Mouse (Mus musculus) retina, adult 2 months (tissue): Measurements from ENCODE around the gene Tubg2.

Experiments
- DNase-seq: peaks from one replicate; pipeline ENCODE4 v3.0.0-alpha.2; 2012; ENCODE audit warnings: low read depth, low spot score

The Tubg2 gene

DNA sequence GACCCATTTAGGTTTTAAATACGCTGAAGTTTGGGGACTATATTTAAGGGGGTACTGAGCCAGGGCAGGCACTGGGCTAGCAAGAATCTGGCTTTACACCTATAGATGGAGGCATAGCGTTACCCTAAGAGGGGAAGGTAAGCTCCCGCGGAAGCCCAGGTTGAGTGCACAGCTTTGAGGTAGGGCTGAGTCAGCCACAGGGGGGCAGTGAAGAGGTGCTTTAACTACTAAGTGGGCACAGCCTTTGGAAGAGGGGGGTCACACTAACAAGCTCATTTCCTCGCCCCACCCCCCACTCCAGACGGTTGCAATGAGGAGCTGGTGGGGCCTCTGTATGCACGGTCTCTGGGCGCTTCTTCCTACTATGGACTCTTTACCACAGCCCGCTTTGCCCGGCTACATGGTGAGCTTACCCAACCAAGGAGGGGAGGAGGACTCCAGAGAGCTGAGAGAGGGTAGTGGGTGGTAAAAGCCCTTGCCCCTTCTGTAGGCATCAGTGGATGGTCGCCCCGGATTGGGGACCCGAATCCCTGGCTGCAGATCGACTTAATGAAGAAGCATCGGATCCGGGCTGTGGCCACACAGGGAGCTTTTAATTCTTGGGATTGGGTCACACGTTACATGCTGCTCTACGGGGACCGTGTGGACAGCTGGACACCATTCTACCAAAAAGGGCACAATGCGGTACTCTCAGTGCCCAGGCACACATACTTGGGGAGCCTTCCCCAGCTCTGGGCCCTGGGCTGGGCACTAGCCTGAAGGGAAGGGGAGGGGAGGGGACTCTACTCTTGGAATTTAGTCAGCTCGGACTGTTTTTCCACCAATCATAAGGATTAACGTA is 21.4 kb downstream of the Tubg2 start:
- DNase-seq, result no peak

- no peak for DNase-seq
Measured at GRCm38 (mm10) chr11:101178061-101179058, 22.7 kb downstream of the Tubg2 start.

- no peak for DNase-seq
Measured at GRCm38 (mm10) chr11:101179306-101179705, 23.6 kb downstream of the Tubg2 start.

DNA sequence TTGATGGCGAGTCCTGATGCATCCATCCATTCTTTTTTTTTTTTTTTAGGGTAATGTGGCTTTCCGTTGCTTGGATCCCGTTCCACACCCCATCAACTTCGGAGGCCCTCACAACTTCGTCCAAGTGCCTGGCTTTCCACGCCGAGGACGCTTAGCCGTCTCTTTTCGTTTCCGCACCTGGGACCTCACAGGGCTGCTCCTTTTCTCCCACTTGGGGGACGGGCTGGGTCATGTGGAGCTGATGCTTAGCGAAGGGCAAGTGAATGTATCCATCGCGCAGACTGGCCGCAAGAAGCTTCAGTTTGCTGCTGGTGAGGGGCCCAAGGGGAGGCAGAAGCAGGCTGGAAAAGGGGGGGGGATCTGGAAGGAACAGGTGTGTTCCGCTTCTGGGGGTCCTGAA is 24.6 kb downstream of the Tubg2 start:
- DNase-seq, result no peak

DNA sequence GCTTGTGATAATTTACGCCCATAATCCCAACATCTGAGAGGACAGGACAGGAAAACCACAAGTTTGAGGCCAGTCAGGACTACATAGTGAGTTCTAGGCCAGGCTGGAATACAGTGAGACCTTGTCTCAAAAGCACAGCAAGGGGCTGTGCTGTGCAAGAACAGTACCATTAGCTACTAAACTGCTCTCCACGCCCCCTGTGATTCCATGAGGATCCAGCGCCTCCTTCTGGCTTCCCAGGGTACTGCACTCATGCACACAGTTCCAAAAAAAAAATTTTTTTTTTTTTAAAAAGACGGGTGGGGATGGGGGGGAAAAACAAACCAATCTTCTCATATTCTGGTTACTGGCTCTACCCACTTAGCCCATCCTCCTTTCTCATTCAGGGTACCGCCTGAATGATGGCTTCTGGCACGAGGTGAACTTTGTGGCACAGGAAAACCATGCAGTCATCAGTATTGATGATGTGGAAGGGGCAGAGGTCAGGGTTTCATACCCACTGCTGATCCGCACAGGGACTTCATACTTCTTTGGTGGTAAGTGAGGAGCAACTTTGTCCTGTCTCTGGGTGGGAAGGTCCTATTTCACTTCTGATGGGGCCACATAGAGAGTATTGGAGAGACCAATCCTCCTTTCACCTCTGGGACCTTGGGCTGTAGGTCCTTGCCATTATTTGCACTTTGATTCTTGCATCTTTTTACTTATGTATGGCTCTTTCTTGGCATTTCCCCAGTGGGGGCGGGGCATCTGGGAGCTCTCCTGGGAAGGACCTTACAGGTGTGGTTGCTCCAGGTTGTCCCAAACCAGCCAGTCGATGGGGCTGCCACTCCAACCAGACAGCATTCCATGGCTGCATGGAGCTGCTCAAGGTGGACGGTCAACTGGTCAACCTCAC is 25.4 kb downstream of the Tubg2 start:
- DNase-seq, result no peak

DNA sequence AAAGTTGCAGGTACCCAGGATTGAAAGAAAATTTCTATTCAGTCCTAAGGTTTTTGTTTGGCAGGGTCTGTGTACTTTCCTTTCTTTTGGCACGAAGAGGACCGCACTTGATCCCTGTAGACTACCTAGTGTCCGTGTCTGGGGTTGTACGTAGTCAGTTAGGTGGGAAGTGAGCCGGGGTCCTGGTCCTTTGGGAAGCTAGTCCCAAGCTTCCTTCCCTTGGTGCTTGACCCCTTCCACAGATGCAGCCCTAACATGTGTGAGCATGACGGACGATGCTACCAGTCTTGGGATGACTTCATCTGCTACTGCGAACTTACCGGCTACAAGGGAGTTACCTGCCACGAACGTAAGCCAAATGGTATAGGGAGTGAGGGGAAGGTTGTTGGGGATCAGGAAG is 26.3 kb downstream of the Tubg2 start:
- no peak for DNase-seq

- no peak for DNase-seq
Measured at GRCm38 (mm10) chr11:101182771-101183517, 27.2 kb downstream of the Tubg2 start.

DNA sequence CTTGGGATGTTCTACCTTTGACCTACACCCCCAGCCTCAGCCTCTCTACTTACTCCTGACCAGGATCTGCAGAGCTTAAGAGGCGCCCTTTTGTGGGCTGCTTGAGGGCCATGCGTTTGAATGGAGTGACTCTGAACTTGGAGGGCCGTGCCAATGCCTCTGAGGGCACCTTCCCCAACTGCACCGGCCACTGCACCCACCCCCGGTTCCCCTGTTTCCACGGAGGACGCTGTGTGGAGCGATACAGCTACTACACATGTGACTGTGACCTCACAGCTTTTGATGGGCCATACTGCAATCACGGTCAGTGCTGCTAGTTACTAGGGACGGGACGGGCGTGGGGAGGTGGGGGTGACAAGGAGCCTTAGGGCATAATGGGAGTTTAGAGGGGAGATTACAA is 29.3 kb downstream of the Tubg2 start:
- no peak for DNase-seq

DNA sequence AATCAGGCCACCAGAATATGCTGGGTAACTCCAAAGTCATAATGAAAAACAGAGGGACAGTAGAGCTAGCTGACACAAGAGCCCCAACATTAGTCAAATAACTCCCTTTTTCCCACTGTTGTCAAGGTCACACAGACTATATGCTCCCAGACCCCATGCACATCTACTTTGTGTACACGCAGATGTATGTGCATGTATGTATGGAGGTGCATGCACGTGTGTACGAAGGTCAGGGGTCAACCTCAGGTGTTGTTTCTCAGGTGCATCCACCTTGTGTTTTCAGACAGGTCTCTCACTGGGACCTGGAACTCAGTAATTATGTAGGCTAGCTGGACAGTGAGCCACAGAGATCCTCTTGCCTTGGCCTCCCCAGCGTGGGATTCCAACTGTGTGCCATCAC is 29.7 kb downstream of the Tubg2 start:
- DNase-seq, result no peak

GRCm38 (mm10) chr11:101186526-101187247 is 31.0 kb downstream of the Tubg2 start:
- DNase-seq, result no peak

DNA sequence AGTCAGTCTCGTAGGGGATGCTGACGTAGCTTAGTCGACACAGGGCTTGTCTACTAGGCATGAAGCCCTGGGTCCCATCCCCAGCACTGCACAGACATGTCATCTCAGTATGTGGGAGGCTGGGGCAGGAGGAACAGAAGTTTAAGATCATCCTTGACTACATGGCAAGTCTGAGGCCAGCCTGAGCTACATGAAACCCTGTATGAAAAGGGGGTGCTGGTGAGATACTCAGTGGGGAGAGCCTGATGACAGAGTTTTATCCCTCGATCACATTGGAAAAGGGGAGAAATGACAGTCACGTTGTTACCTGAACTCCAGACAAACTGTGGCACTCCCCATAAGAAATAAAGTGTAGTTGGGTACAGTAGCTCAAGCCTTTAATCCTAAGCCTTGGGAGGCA is 31.8 kb downstream of the Tubg2 start:
- DNase-seq, result no peak

- no peak for DNase-seq
Measured at GRCm38 (mm10) chr11:101188166-101188805, 32.6 kb downstream of the Tubg2 start.

DNA sequence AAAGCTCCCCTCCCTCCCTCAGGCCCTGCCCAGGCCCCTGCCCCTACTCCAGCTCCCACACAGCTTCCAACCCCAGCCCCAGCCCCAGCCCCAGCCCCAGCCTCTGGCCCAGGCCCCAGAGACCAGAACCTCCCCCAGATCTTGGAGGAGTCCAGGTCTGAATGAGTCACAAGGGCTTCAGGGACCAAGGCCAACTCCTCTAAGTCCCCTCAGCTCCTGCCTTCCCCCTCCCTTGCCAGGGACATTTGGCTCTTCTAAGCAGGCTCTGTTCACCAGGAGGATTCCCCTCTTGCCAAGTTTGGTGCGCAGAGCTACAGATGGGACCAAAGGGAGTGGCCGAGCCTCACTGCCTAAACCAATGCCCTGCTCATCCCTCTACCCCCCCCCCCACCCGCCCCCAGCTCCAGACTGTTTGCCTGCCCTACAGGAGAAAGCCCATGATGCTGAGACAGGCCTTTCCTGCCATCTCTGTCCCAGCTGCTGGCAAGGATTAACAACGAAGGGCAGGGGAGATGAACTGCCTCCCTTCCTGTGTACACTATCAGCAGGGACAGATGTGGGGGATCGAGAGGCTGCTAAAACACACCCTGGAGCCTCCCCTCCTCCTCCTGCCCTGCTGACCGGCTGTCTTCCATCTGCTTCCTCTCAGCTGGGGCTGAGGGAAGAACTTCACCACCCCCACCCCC is 33.9 kb downstream of the Tubg2 start:
- DNase-seq, result no peak

- no peak for DNase-seq
Measured at GRCm38 (mm10) chr11:101190181-101190912, 34.6 kb downstream of the Tubg2 start.

- DNase-seq, result no peak
Measured at GRCm38 (mm10) chr11:101190913-101191907, 35.5 kb downstream of the Tubg2 start.

DNA sequence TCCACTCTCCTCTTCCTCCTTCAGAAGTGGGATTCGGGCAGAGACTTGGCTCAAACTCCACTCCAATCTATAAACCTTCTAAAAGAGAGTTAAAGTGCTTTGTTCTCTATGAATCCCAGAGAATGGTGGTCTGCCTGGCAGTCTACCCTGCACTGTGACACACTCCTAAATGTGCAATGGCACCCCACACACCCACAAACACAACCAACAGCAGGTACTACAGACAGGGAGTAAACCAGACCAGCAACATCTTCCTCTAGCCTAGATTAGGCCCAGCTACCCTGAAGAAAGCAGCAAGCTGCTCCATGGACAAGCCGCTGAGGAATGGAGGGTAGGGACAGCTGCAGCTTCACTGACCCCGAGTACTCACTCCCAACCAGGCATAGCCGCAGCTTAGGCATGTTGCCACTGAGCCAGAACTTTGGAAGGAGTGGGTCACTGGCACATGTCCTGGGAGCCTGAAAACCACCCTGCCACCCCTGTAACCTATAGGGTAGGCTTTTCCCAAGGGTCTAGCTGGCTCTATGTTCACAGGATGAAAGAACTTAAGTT is 36.3 kb downstream of the Tubg2 start:
- DNase-seq, result no peak

- DNase-seq, result no peak
Measured at GRCm38 (mm10) chr11:101192646-101193045, 36.9 kb downstream of the Tubg2 start.
